Mouse (Mus musculus) lung, postnatal 0 days (tissue): ENCODE data around the gene Erlin1. TPM values are rescaled to one million over a fixed set of nuclear protein-coding genes. Genes with fewer than 3 reads are reported as not detected.

ENCODE experiments used
- ATAC-seq: fragments of 200-750 bp; cut with Nextera tagmentation; 2 replicates; pipeline ENCODE4 v1.8.0; 2017; ENCODE audit warnings: moderate library complexity
- DNase-seq: peaks from one replicate; pipeline ENCODE4 v3.0.0-alpha.2; 2016; ENCODE audit warnings: low spot score
- H3K27ac ChIP-seq: fragments of 300-500 bp; sonication (generic); 2 replicates; pipeline ENCODE4 v1.5.1; 2014; ENCODE audit warnings: antibody characterized with exemption, mild to moderate bottlenecking, low read length, mixed read lengths
- H3K27me3 ChIP-seq: fragments of 300-500 bp; sonication (generic); replicated peaks from 2 replicates; pipeline ENCODE4 v1.6.1; 2014; ENCODE audit warnings: low read length, mixed read lengths; ENCODE audit not compliant: insufficient read depth
- H3K36me3 ChIP-seq: fragments of 300-500 bp; sonication (generic); 2 replicates; pipeline ENCODE4 v1.6.1; 2014; ENCODE audit warnings: low read length, mixed read lengths; ENCODE audit not compliant: insufficient read depth
- H3K4me1 ChIP-seq: fragments of 300-500 bp; sonication (generic); 2 replicates; pipeline ENCODE4 v1.6.1; 2014; ENCODE audit warnings: antibody characterized with exemption, low read depth, low read length, mixed read lengths; ENCODE audit not compliant: insufficient read depth
- H3K4me2 ChIP-seq: fragments of 300-500 bp; sonication (generic); replicated peaks from 2 replicates; pipeline ENCODE4 v1.6.1; 2014; ENCODE audit warnings: low read depth, mild to moderate bottlenecking, low read length, moderate library complexity, mixed read lengths
- H3K4me3 ChIP-seq: fragments of 300-500 bp; sonication (generic); 2 replicates; pipeline ENCODE4 v1.5.1; 2014; ENCODE audit warnings: low read depth, low read length
- H3K9ac ChIP-seq: fragments of 300-500 bp; sonication (generic); replicated peaks from 2 replicates; pipeline ENCODE4 v1.6.1; 2014; ENCODE audit warnings: low read depth, mild to moderate bottlenecking
- H3K9me3 ChIP-seq: fragments of 300-500 bp; sonication (generic); 2 replicates; pipeline ENCODE4 v1.6.1; 2016; ENCODE audit warnings: low read length, mixed read lengths
- CTCF ChIP-seq: IDR thresholded peaks from 2 replicates; pipeline ENCODE4 v1.5.1; 2016; ENCODE audit warnings: antibody characterized with exemption, mild to moderate bottlenecking
- EP300 ChIP-seq: IDR thresholded peaks from 2 replicates; pipeline ENCODE4 v1.6.1; 2016; ENCODE audit warnings: antibody characterized with exemption, mild to moderate bottlenecking, control low read depth
- WGBS: fragments of 180-500 bp; shearing (Covaris S2); extraction: QIAGEN DNeasy Blood & Tissue Kit; methylation state at CpG from one replicate; pipeline ENCODE4 v1.1.7; 2014; 5-methylcytosine and 5-hydroxymethylcytosine counted together
- polyA plus RNA-seq: library from polyadenylated mRNA; unstranded; fragments of >200 nt; fragmentation: Nextera tagmentation; extraction: Ambion mirVana; gene quantifications from 2 replicates; pipeline ENCODE4 v1.2.1, GENCODE M21; 2015

Gene Erlin1
- polyA plus RNA-seq, 1 experiment from 2014 or later, result 26.9 TPM

- Histone ChIP-seq H3K4me1 (no peaks in the 10 kb centered on the region), H3K9me3 (no peaks in the 10 kb centered on the region), H3K4me2 (no peak overlapping the region), H3K36me3 (no peaks in the 10 kb centered on the region), H3K27me3 (no peaks in the 10 kb centered on the region), H3K27ac (no peak overlapping the region), H3K4me3 (no peak overlapping the region), H3K9ac (no peak overlapping the region)
- ATAC-seq, result no peak
- DNase-seq, result no peak
- TF ChIP-seq EP300, result no peak
- TF ChIP-seq CTCF, result no peak
- WGBS, result 82% methylated on average over 11 of the region's 11 CpGs
Observed at GRCm38 (mm10) chr19:43998802-43999527, 70.6 kb downstream of the Erlin1 start.

GRCm38 (mm10) chr19:43998101-43998500, 71.5 kb downstream of the Erlin1 start:
- DNase-seq (peak; percentile 13), ATAC-seq (no peak)
- WGBS, result 62% methylated on average over 10 of the region's 10 CpGs
- no peak overlapping the region for H3K9ac ChIP-seq
- no peak overlapping the region for H3K4me2 ChIP-seq
- TF ChIP-seq EP300 (no peak), CTCF (no peak)
- H3K4me3 ChIP-seq, result no peak overlapping the region
- no peaks in the 10 kb centered on the region for H3K9me3 ChIP-seq
- H3K4me1 ChIP-seq, result no peaks in the 10 kb centered on the region
- no peaks in the 10 kb centered on the region for H3K27me3 ChIP-seq
- no peaks in the 10 kb centered on the region for H3K36me3 ChIP-seq
- H3K27ac ChIP-seq, result no peak overlapping the region

- DNase-seq, result no peak
- no peak overlapping the region for H3K4me3 ChIP-seq
- no peak for TF ChIP-seq CTCF
- no peak overlapping the region for H3K9ac ChIP-seq
- H3K36me3 ChIP-seq, result no peaks in the 10 kb centered on the region
- H3K4me1 ChIP-seq, result no peaks in the 10 kb centered on the region
- no peak overlapping the region for H3K27ac ChIP-seq
- peak; percentile 25 for ATAC-seq
- H3K4me2 ChIP-seq, result no peak overlapping the region
- no peaks in the 10 kb centered on the region for H3K27me3 ChIP-seq
- 48% methylated on average over 7 of the region's 7 CpGs for WGBS
- H3K9me3 ChIP-seq, result no peaks in the 10 kb centered on the region
Observed at GRCm38 (mm10) chr19:43995427-43995826, 74.2 kb downstream of the Erlin1 start.

- no peak for ATAC-seq
- no peak overlapping the region for H3K9ac ChIP-seq
Observed at GRCm38 (mm10) chr19:43992464-43992863, 77.1 kb downstream of the Erlin1 start.

GRCm38 (mm10) chr19:43990362-43990761, 79.2 kb downstream of the Erlin1 start:
- WGBS, result 87% methylated on average over 8 of the region's 8 CpGs
- no peak for TF ChIP-seq CTCF
- TF ChIP-seq EP300, result no peak
- Histone ChIP-seq H3K4me1 (no peaks in the 10 kb centered on the region), H3K27me3 (no peaks in the 10 kb centered on the region), H3K36me3 (no peaks in the 10 kb centered on the region), H3K4me2 (no peak overlapping the region), H3K27ac (no peak overlapping the region), H3K9me3 (no peaks in the 10 kb centered on the region), H3K4me3 (no peak overlapping the region), H3K9ac (no peak overlapping the region)
- ATAC-seq, result no peak
- no peak for DNase-seq

More at GRCm38 (mm10) chr19:43992464-43992863, 77.1 kb downstream of the Erlin1 start:
- TF ChIP-seq EP300 (no peak), CTCF (no peak)
- 60% methylated on average over 4 of the region's 4 CpGs for WGBS
- Histone ChIP-seq H3K4me2 (no peak overlapping the region), H3K27ac (no peak overlapping the region), H3K27me3 (no peaks in the 10 kb centered on the region), H3K4me3 (no peak overlapping the region), H3K9me3 (no peaks in the 10 kb centered on the region), H3K4me1 (no peaks in the 10 kb centered on the region), H3K36me3 (no peaks in the 10 kb centered on the region)
- DNase-seq, result no peak

- peak; percentile 53 for TF ChIP-seq CTCF
- TF ChIP-seq EP300, result no peak
- WGBS, result 24% methylated on average over 30 of the region's 30 CpGs
- peak within 1 kb of the TSS; percentile 40 for H3K4me2 ChIP-seq
- no peak within 1 kb of the TSS; the same call in 1 of the 2 replicates for H3K4me3 ChIP-seq
- DNase-seq, result peak; percentile 54
- no peaks in the 10 kb centered on the region for H3K9me3 ChIP-seq
- H3K4me1 ChIP-seq, result no peaks in the 10 kb centered on the region
- H3K36me3 ChIP-seq, result no peaks in the 10 kb centered on the region
- no peaks in the 10 kb centered on the region for H3K27me3 ChIP-seq
- ATAC-seq, result peak; percentile 75
- no peak within 1 kb of the TSS for H3K27ac ChIP-seq
- no peak within 1 kb of the TSS for H3K9ac ChIP-seq
Observed at GRCm38 (mm10) chr19:43986069-43986794, 83.4 kb downstream of the Erlin1 start, which contains the start of gene Cpn1. Gene Cpn1 (minus strand): TSS chr19:43986556.

Other genes starting within 250 kb of the Erlin1 start
- 10.0 and 10.2 TPM in 2 replicates for gene Dnmbp, start 129.6 kb downstream of the Erlin1 start, polyA plus RNA-seq
- gene Cpn1, start 83.2 kb downstream of the Erlin1 start, polyA plus RNA-seq, result 5.0 and 5.1 TPM in 2 replicates
- 0.56 and 0.80 TPM in 2 replicates for gene Cyp2c23, start 40.6 kb downstream of the Erlin1 start, polyA plus RNA-seq
- gene Chuk, start 37.7 kb upstream of the Erlin1 start, polyA plus RNA-seq, result 32.8 and 33.4 TPM in 2 replicates
- 14.2 and 18.5 TPM in 2 replicates for gene Cwf19l1, start 66.1 kb upstream of the Erlin1 start, polyA plus RNA-seq
- gene Bloc1s2, start 76.7 kb upstream of the Erlin1 start, polyA plus RNA-seq, result 62.0 and 63.5 TPM in 2 replicates
- 0.04 and 0.05 TPM in 2 replicates for gene Pkd2l1, start 122.7 kb upstream of the Erlin1 start, polyA plus RNA-seq
- 0.50 and 0.60 TPM in 2 replicates for gene Scd3, start 133.5 kb upstream of the Erlin1 start, polyA plus RNA-seq
- 99.3 and 118 TPM in 2 replicates for gene Scd2, start 223.9 kb upstream of the Erlin1 start, polyA plus RNA-seq